Mouse (Mus musculus) CD4-positive naive resting alpha-beta T cell, adult 76 days (primary cell): ENCODE data around the gene Igfbp1. TPM values are rescaled to one million over a fixed set of nuclear protein-coding genes. Genes with fewer than 3 reads are reported as not detected.

ENCODE experiments used
- total RNA-seq: library from RNA; stranded (reverse); gene quantifications from one replicate; pipeline ENCODE4 v1.2.4, GENCODE M21; 2023

Igfbp1 gene
- total RNA-seq: not detected

DNA sequence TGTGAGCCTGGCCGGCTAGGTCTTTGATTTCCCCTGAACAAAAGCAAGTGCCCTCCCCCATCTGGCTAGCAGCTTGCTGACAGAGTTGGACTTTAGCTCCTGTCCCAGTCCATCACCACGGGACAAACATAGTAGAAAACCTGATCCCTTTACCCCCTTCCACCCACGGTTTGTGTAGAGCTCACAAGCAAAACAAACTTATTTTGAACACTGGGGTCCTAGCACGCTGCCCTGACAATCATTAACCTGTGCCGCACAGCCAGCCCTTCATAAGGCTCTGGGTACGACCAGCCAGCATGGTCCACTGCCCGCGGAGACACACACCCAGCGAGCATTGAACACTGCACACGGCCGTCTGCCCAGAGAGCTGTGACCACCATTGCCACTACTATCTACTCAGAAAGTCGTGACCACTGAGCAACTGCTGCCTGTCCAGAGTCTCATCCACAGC lies at the start of gene Igfbp1:
Gene Igfbp1 (plus strand): TSS at position 292 of the 451 bp plus-strand sequence.

DNA sequence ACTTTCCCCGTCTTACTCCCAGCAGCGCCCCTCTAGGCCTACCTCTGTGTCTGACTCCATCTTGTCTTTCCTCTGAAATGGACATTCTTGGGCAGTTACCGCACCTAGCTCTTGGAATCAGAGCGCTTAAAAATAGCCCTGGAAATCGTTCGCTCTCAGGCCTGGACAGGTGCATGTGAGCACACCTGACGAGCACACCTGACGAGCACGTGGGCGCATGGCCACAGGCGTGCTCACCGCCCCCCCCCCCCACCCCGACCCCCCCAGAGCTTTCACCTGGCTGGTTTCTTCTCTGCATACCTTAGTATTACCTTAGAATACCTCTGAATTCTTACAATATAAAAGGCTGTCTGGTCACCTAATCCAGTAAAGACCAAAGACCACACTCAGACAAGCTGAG lies 9.1 kb upstream of the Igfbp1 start, which contains the start of gene Gm11985:
Gene Gm11985 (minus strand): TSS at position 101 of the 400 bp plus-strand sequence.

DNA sequence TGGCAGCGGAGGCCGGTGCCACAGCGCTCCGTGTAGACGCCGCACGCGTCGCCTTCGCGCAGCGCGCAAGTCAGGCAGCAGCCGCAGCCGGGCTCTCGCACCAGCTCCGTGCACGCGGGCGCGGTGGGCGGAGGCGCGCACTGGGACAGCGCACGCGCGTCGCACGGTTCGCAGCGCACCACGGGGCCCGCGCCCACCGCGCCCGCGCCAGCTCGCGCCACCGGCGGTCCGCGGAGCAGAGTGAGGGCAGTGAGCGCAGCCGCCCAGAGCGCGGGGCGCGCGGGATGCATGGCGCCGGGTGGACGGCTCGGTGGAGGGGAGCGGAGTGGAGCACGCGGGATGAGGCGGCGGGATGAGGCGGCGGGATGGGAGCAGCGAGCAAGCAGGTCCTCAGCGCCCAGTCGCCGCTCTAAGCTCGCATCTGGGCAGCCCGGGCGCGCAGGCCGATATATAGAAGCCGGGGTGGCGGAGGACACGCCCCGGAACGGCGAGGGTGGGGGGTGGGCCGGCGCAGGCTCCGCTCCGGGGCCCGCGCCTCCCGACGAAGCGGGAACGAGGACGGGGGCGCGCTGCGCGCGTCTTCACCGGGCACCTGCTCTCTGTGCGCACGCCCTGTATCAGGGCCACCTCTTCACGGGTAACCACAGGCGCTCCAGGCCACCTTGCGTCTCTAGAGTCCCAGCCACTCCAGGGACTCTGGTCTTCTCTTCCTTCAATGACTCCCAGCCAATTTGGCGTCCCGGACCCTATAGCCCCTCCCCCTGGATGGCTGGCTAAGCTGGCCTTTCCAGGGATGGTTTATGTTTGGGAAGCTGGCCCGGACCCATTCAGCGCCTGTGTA lies 16.1 kb downstream of the Igfbp1 start, which contains the start of gene Igfbp3:
Gene Igfbp3 (minus strand): TSS at position 423 of the 841 bp plus-strand sequence.

Other genes with a start within 250 kb of the Igfbp1 start
- gene Adcy1, start 134.3 kb upstream of the Igfbp1 start, total RNA-seq: 0.44 TPM
- not detected for gene Gm11985, start 9.2 kb upstream of the Igfbp1 start, total RNA-seq
- gene Igfbp3, start 16.1 kb downstream of the Igfbp1 start, total RNA-seq: not detected